Mouse (Mus musculus): ENCODE data around the gene Atn1.

Gene Atn1

GRCm38 (mm10) chr6:124740211-124740887 is 16.0 kb downstream of the Atn1 start:
- peak; percentile 64 for DNase-seq

DNA sequence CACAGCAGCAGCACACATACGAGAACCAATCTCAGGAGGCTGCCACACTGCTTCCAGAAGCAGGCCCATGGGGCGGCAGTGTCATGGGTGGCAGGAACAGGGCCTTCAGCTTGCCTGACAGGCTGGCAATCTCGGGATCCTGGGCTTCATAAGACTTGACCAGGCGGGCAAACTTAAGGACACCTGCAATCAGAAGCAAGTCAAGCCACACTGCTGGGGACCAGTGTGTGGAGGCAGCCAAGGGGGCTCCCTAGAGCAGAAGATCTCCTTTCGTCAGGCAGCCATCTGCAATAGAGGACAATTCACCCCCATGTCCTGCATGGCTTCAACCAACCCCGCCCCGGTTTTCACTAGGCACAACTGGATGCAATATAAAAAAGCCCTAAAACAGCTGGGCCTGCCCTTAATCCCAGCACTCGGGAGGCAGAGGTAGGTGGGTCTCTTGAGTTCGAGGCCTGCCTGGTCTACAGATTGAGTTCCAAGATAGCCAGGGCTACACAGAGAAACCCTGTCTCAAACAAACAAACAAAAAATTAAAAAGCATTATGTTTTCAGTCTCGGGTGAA is 17.0 kb downstream of the Atn1 start:
- DNase-seq: no peak

GRCm38 (mm10) chr6:124738511-124739023 is 17.8 kb downstream of the Atn1 start, which contains the start of gene Ptpn6:
Ptpn6 (minus strand) TSS chr6:124738714.
- DNase-seq: peak; percentile 96

GRCm38 (mm10) chr6:124737040-124737439 is 19.3 kb downstream of the Atn1 start:
- no peak for DNase-seq

DNA sequence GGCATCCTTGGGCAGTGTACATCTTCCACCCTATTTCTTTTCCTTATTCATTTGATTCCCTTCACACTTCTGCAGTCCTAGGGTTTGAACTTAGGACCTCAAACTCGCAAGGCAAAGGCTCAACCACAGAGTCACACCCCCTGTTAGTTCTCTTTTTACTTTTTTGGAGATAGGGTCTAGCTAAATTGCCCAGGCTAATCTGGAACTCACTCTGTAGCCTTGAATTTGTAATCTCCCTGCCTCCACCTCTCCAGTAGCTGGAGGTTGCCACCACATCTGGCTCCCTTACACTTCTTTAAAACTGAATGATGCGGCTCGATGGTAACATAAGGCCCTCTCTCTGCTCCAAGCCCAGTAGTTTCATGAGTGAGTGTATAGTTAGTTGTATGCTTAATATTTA is 21.9 kb downstream of the Atn1 start:
- no peak for DNase-seq

GRCm38 (mm10) chr6:124732476-124733370 is 23.6 kb downstream of the Atn1 start:
- no peak for DNase-seq

DNA sequence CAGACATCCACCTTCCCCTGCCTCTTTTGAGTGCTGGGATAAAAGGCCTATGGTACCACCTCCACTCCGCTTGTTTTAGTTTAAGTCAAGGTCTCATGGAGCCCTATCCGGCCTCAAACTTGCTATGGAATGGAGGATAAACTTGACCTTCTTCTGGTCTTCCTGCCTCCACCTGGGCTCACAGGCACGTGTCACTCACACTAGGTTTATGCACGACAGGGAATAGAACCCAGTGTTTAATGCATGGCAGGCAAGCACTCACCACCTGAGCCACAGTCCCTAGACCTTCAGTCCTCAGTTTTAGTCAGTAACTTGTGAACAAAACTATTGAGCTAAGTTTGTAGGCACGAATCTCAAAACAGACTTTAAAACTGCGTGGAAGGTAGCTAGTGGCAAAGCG is 25.3 kb downstream of the Atn1 start:
- DNase-seq: no peak

DNA sequence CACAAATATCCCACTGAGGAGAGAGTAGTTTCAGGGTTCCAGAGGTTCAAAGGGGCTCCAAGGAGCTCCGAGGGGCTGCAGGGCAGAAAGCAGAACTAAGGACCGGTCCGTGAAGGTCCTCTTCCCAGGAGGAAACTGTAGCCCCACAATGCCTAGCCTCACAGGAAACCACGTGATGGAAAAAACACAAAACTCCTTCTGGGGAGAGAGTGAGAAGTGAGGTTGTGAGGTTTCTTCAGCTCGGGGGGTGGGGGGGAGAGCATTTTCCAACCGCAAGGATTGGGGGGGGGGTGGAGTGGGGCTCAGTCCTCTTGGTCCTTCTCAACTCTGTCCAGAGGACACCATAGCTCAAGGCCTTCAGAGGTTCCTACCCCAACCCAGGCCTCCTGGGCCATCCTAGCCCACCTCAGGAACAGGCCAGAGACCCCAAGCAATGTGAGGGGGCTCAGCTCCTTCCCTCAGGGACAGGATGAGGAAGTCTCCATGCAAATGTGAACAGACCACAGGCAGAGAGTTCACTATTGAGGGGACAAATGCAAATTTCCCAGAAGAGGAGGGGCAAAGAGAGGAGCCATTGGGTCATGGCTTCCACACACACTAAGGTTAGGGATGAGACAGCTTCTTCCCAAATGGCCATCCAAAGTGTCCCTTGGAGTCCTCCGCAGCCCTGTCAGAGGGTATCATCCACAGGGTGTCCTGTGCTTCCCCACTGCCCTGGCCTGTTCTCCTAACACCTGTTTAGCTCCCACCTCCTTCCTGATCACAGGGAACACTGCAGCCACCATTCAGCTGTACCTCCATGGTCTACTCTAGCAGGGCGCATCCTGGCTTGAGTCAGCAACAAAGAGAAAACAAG is 26.2 kb downstream of the Atn1 start:
- no peak for DNase-seq

GRCm38 (mm10) chr6:124728621-124729020 is 27.7 kb downstream of the Atn1 start:
- DNase-seq: no peak

GRCm38 (mm10) chr6:124724472-124724871 is 31.9 kb downstream of the Atn1 start:
- no peak for DNase-seq

DNA sequence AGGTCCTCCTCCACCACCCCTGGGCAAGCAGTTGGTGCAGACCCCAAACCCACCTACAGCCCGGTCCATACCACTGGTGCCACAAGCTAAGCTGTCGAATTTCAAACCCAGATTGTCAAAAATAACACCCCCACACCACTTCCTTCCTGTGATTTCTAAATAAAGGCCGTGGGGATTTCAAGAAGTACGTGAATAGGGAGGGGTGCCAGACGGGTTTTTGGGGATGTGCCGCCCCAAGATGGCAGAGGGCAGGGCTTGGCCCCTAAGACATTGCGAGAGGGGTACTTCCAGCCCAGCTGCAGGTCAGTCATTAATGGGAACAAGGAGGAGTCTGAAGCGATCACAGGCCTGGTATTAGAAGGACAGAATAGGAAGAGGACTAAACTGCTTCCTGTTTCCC is 32.8 kb downstream of the Atn1 start:
- no peak for DNase-seq

- no peak for DNase-seq
These were observed 33.3 kb downstream of the Atn1 start for GRCm38 (mm10) chr6:124722876-124723473.

- no peak for DNase-seq
These were observed 35.4 kb downstream of the Atn1 start for GRCm38 (mm10) chr6:124720904-124721303.

- DNase-seq: no peak
These were observed 36.9 kb downstream of the Atn1 start for GRCm38 (mm10) chr6:124719354-124719978.

DNA sequence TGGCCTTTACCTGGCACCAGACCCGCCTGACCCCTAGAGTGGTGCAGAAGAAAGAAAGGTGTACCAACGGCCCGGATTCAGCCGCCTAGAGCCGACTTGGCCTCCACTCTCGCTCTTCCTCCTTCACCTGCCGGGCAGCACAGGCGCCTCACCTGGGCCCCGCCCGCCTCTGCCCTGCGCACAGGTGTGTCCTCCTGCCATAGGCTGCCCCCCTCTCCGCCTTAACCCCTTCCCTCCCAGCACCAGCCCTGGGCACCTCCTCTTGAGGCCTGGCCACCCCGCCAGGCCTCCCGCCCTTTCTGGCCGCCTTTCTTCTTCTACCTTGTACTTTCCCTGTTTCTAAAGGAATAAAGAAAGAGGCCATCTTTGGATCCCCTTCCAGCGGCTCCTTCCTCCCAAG is 37.6 kb downstream of the Atn1 start:
- peak; percentile 55 for DNase-seq

DNA sequence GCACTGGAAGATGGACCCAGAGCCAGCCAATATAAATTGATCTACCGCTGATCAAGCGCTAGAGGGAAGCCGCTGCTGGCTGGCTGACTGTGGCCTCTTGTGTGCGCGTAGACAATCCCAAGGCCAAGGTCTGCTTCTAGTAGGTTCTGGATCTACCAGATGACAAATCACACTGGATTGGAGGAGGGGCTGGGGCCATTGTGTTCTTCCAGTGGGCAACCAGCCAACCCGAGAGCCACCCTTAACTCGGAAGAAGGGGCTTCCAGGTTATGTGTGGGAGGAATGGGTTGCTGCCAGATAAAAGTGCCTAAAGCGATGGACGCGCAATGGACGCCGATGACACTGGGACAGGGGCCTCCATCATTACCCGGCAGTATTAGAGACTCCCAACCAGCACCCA is 38.4 kb downstream of the Atn1 start:
- no peak for DNase-seq

DNA sequence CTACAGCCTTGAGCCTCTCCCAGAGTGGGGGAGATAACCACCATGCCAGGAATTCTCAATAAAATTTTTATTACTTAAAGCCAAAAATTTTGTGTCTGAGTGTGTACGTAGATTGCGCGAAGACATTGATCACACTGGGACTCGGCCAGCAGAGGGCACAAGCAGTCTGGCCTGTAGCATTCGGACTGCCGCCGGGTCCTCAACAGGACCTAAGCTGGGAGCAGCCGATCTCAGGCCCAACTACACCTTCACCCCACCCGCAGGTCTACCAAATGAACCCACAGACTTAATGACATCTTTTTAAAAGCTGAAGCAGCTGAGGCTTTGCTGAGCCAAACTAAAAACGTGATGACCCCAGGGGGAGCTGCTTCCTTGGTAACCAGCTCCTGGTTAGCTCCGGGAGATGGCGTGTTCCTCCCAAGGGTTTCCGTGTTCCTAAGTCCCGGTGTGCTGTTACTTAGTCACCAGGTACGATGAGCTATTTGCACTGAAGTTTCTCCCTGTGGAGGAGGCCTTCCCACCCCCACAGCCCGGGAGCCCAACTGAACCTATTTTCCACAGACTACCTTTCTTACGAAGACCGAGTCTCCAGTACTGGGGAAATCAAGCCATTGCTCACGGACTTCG is 39.3 kb downstream of the Atn1 start:
- peak; percentile 58 for DNase-seq

- DNase-seq: no peak
These were observed 43.4 kb downstream of the Atn1 start for GRCm38 (mm10) chr6:124712918-124713317.

- peak; percentile 99 for DNase-seq
These were observed 44.2 kb downstream of the Atn1 start, which contains the start of the genes Emg1 and Phb2 for GRCm38 (mm10) chr6:124711824-124712782. Emg1 (minus strand) TSS chr6:124712178. Phb2 (plus strand) TSS chr6:124712336.
